Mouse (Mus musculus) testis, postnatal 14 days (tissue): ENCODE measurements around the gene Pmch.
A peak's percentile ranks its signal among the peaks of the same experiment; 100 is the strongest.

Experiments used
- DNase-seq: peaks from one replicate; pipeline ENCODE4 v3.0.0; 2021; ENCODE audit warnings: low spot score

Gene Pmch

GRCm38 (mm10) chr10:88090772-88091171, at the start of gene Pmch:
Pmch (plus strand) TSS chr10:88091072.
- no peak for DNase-seq

GRCm38 (mm10) chr10:88044297-88044696, 46.6 kb upstream of the Pmch start:
- DNase-seq: no peak

- no peak for DNase-seq
These were observed 44.6 kb upstream of the Pmch start for GRCm38 (mm10) chr10:88046098-88046771.

- DNase-seq: no peak
These were observed 36.5 kb upstream of the Pmch start for GRCm38 (mm10) chr10:88054233-88054985.

GRCm38 (mm10) chr10:88056950-88057649, 33.8 kb upstream of the Pmch start:
- no peak for DNase-seq

GRCm38 (mm10) chr10:88063436-88063835, 27.4 kb upstream of the Pmch start:
- no peak for DNase-seq

- no peak for DNase-seq
These were observed 26.0 kb upstream of the Pmch start for GRCm38 (mm10) chr10:88064872-88065271.

GRCm38 (mm10) chr10:88067377-88067776, 23.5 kb upstream of the Pmch start:
- DNase-seq: no peak

- DNase-seq: no peak
These were observed 15.3 kb downstream of the Pmch start for GRCm38 (mm10) chr10:88106169-88106568.

- DNase-seq: no peak
These were observed 22.4 kb downstream of the Pmch start for GRCm38 (mm10) chr10:88113290-88113689.

- no peak for DNase-seq
These were observed 28.8 kb downstream of the Pmch start for GRCm38 (mm10) chr10:88119721-88120120.

- DNase-seq: peak; percentile 22
These were observed 44.8 kb downstream of the Pmch start for GRCm38 (mm10) chr10:88135630-88136029.
